Mouse (Mus musculus): Measurements from ENCODE around the gene Ripor2. TPM values are rescaled to one million over a fixed set of nuclear protein-coding genes. Genes with fewer than 3 reads are reported as not detected.

Gene Ripor2
- total RNA-seq (2021) = 10 to 100 TPM; 53.0 to 67.2 TPM

GRCm38 (mm10) chr13:24581833-24582232 is at the start of gene Ripor2:
TSS of gene Ripor2 (plus strand) at chr13:24582189.
- DNase-seq (ENCODE audit: low spot score in 2 of 2) = no peak
- intact Hi-C loops (cut with DNase I) = no loop called here

GRCm38 (mm10) chr13:24536531-24537167 is 45.3 kb upstream of the Ripor2 start:
- no peak for DNase-seq (ENCODE audit: low spot score in 2 of 2)
- intact Hi-C loops (cut with DNase I) = no loop called here

- intact Hi-C loops (cut with DNase I) = no loop called here
- DNase-seq (ENCODE audit: low spot score in 2 of 2) = no peak
Observed at GRCm38 (mm10) chr13:24538012-24538411, 44.0 kb upstream of the Ripor2 start.

GRCm38 (mm10) chr13:24538941-24539340 is 43.0 kb upstream of the Ripor2 start:
- intact Hi-C loops (cut with DNase I) = no loop called here
- DNase-seq (ENCODE audit: low spot score in 2 of 2) = no peak

GRCm38 (mm10) chr13:24545677-24546076 is 36.3 kb upstream of the Ripor2 start:
- intact Hi-C loops (cut with DNase I) = no loop called here
- DNase-seq (ENCODE audit: low spot score in 2 of 2) = no peak

- DNase-seq (ENCODE audit: low spot score in 2 of 2) = no peak
- intact Hi-C loops (cut with DNase I) = no loop called here
Observed at GRCm38 (mm10) chr13:24546801-24547459, 35.1 kb upstream of the Ripor2 start.

- intact Hi-C loops (cut with DNase I) = no loop called here
- DNase-seq (ENCODE audit: low spot score in 2 of 2) = no peak
Observed at GRCm38 (mm10) chr13:24548911-24549310, 33.1 kb upstream of the Ripor2 start.

GRCm38 (mm10) chr13:24551100-24551931 is 30.7 kb upstream of the Ripor2 start:
- no peak for DNase-seq (ENCODE audit: low spot score in 2 of 2)
- intact Hi-C loops (cut with DNase I) = no loop called here

GRCm38 (mm10) chr13:24552039-24552438 is 29.9 kb upstream of the Ripor2 start:
- intact Hi-C loops (cut with DNase I) = no loop called here
- no peak for DNase-seq (ENCODE audit: low spot score in 2 of 2)

GRCm38 (mm10) chr13:24561391-24561790 is 20.6 kb upstream of the Ripor2 start:
- intact Hi-C loops (cut with DNase I) = no loop called here
- DNase-seq (ENCODE audit: low spot score in 2 of 2) = no peak

GRCm38 (mm10) chr13:24564706-24565105 is 17.3 kb upstream of the Ripor2 start:
- intact Hi-C loops (cut with DNase I) = no loop called here

GRCm38 (mm10) chr13:24565230-24565949 is 16.6 kb upstream of the Ripor2 start:
- intact Hi-C loops (cut with DNase I) = no loop called here
- no peak for DNase-seq (ENCODE audit: low spot score in 2 of 2)

More at GRCm38 (mm10) chr13:24564706-24565105, 17.3 kb upstream of the Ripor2 start:
- no peak for DNase-seq (ENCODE audit: low spot score in 2 of 2)

GRCm38 (mm10) chr13:24565950-24566320 is 16.1 kb upstream of the Ripor2 start:
- no peak for DNase-seq (ENCODE audit: low spot score in 2 of 2)
- intact Hi-C loops (cut with DNase I) = no loop called here

GRCm38 (mm10) chr13:24567176-24567811 is 14.7 kb upstream of the Ripor2 start:
- intact Hi-C loops (cut with DNase I) = no loop called here
- no peak for DNase-seq (ENCODE audit: low spot score in 2 of 2)

GRCm38 (mm10) chr13:24569066-24569465 is 12.9 kb upstream of the Ripor2 start:
- no peak for DNase-seq (ENCODE audit: low spot score in 2 of 2)
- intact Hi-C loops (cut with DNase I) = no loop called here

- intact Hi-C loops (cut with DNase I) = loop anchor here (10.0 kb wide), 1 partner anchor 64 kb away; no protein-coding TSS in a partner anchor
Observed at GRCm38 (mm10) chr13:24570716-24571115, 11.3 kb upstream of the Ripor2 start.

GRCm38 (mm10) chr13:24571906-24572305 is 10.1 kb upstream of the Ripor2 start:
- intact Hi-C loops (cut with DNase I) = loop anchor here (10.0 kb wide), 1 partner anchor 63 kb away; no protein-coding TSS in a partner anchor
- DNase-seq (ENCODE audit: low spot score in 2 of 2) = no peak

More at GRCm38 (mm10) chr13:24570716-24571115, 11.3 kb upstream of the Ripor2 start:
- no peak for DNase-seq (ENCODE audit: low spot score in 2 of 2)

GRCm38 (mm10) chr13:24575126-24575525 is 6.9 kb upstream of the Ripor2 start:
- no peak for DNase-seq (ENCODE audit: low spot score in 2 of 2)
- intact Hi-C loops (cut with DNase I) = loop anchor here (10.0 kb wide), 1 partner anchor 60 kb away; no protein-coding TSS in a partner anchor
